Mouse (Mus musculus) ES-E14 (cell line): ENCODE measurements at regions not wholly inside any gene's neighbourhood (a gene's known extent, or its start where the extent isn't known, plus 50 kb on each side); places are given as distances from the start of the nearest gene placed in this dataset.

ENCODE experiments used
- CHD2 ChIP-seq: IDR thresholded peaks from 2 replicates; pipeline ENCODE4 v1.6.1; 2014; ENCODE audit warnings: mild to moderate bottlenecking, low read depth, low read length, inconsistent platforms
- MAFK ChIP-seq: IDR thresholded peaks from 2 replicates; pipeline ENCODE4 v1.6.1; 2014; ENCODE audit warnings: mild to moderate bottlenecking, low read depth, low read length, inconsistent platforms; ENCODE audit not compliant: insufficient read depth
- ZC3H11A ChIP-seq: IDR thresholded peaks from 2 replicates; pipeline ENCODE4 v1.6.1; 2012; ENCODE audit warnings: low read depth, mild to moderate bottlenecking, inconsistent platforms, low read length, borderline replicate concordance
- ZNF384 ChIP-seq: IDR thresholded peaks from 2 replicates; pipeline ENCODE4 v1.6.1; 2012; ENCODE audit warnings: low read depth, low read length, inconsistent platforms

GRCm38 (mm10) chr11:20452901-20453300 is 90.2 kb upstream of the Sertad2 start:
- TF ChIP-seq ZNF384 (no peak), CHD2 (no peak), MAFK (no peak), ZC3H11A (no peak)
